Comparison of ENCODE assay signal across 8 mouse cellular contexts in the genomic region with DNA sequence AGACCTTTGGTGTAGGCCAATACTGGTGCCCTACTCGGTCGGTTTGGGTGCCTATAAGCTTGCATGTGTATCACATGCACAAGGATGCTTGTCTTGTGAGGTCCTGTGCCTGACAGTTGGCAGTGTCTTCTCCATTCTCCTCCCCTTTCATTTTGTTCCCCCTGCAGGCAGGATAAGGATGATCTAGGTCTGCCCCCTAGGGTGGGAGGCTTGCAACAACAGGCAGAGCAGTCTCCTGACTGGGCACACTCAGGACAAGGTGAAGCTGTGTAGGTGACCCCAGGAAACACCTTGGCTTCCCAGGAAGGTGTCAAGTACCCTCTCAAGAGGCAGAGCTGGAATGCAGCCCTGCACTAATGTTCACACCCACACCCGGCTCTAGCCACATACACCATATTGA. TPM values are rescaled to one million over a fixed set of nuclear protein-coding genes. Genes with fewer than 3 reads are reported as not detected.
DNase-seq lines count a peak whose midpoint lies in the region; ATAC-seq and TF ChIP-seq lines count a peak whose summit lies in the region.

No protein-coding gene starts in this region.

- DNase-seq in 3T3-L1 (ENCODE audit: low read depth, low spot score) (peak; percentile 66), NIH3T3 (ENCODE audit: low read depth) (peak; percentile 49)
- DNase-seq in cerebellum, postnatal 10 days, result peak; percentile 85
- peak; percentile 51 for DNase-seq in gastrocnemius, postnatal 14 days
- peak; percentile 12 for DNase-seq in limb, embryonic 14.5 days (ENCODE audit: low spot score)
- DNase-seq in naive thymus-derived CD4-positive, alpha-beta T cell, adult 2 months (ENCODE audit: low read depth), result peak; percentile 49
- DNase-seq in splenic B cell, adult 2 months (ENCODE audit: low read depth, low spot score), result peak; percentile 57

- no peaks in the 10 kb centered on the region for H3K9me3 ChIP-seq in intestine, postnatal 0 days (ENCODE audit: control insufficient read depth)
- no peaks in the 10 kb centered on the region for H3K9me3 ChIP-seq in limb, embryonic 14.5 days (ENCODE audit: control insufficient read depth, low read length)

- no peak overlapping the region for H3K9ac ChIP-seq in intestine, postnatal 0 days (ENCODE audit: low read depth, low read length)
- no peak overlapping the region for H3K9ac ChIP-seq in limb, embryonic 14.5 days (ENCODE audit: low read depth, low read length, severe bottlenecking)

- H3K4me3 ChIP-seq in intestine, postnatal 0 days (ENCODE audit: low read depth, low read length), result no peak overlapping the region
- H3K4me3 ChIP-seq in limb, embryonic 14.5 days (replicated peaks; ENCODE audit: low read length), result no peak overlapping the region

- peaks cover 8% of the 10 kb centered on the region; the same call in 1 of the 2 replicates for H3K36me3 ChIP-seq in intestine, postnatal 0 days (ENCODE audit: control insufficient read depth, insufficient read depth)
- peaks cover 17% of the 10 kb centered on the region for H3K36me3 ChIP-seq in limb, embryonic 14.5 days (ENCODE audit: control insufficient read depth, insufficient read depth, low read length)
- peaks cover 2% of the 10 kb centered on the region; the same call in 1 of the 2 replicates for H3K36me3 ChIP-seq in splenic B cell, adult 2 months (ENCODE audit: control insufficient read depth, insufficient read depth, low read length, poor library complexity, severe bottlenecking)

- no peaks in the 10 kb centered on the region for H3K27me3 ChIP-seq in intestine, postnatal 0 days (replicated peaks; ENCODE audit: control insufficient read depth, insufficient read depth, low read length)
- H3K27me3 ChIP-seq in limb, embryonic 14.5 days (ENCODE audit: control insufficient read depth, insufficient read depth, low read length), result no peaks in the 10 kb centered on the region
- no peaks in the 10 kb centered on the region for H3K27me3 ChIP-seq in splenic B cell, adult 2 months (ENCODE audit: control insufficient read depth, insufficient read depth, low read length, poor library complexity, severe bottlenecking)

- intact Hi-C loops in gastrocnemius, postnatal 14 days (cut with DNase I; ENCODE audit: low total_unique reads), result loop anchor here (5.0 kb wide), 1 partner anchor 60 kb away; no protein-coding TSS in a partner anchor

- 66% methylated on average over 3 of the region's 3 CpGs for WGBS in intestine, postnatal 0 days
- 67% methylated on average over 3 of the region's 3 CpGs for WGBS in limb, embryonic 14.5 days

- ATAC-seq in intestine, postnatal 0 days, result peak; percentile 48
- no peak for ATAC-seq in limb, embryonic 14.5 days (ENCODE audit: low FRiP score, low read depth)

- peak; percentile 94 for TF ChIP-seq CTCF in intestine, postnatal 0 days (IDR thresholded peaks at IDR 0.05; ENCODE audit: low read depth)

- H3K27ac ChIP-seq in intestine, postnatal 0 days (ENCODE audit: low read depth, low read length), result no peak overlapping the region
- no peak overlapping the region for H3K27ac ChIP-seq in limb, embryonic 14.5 days (replicated peaks; ENCODE audit: low read depth, low read length)

- TF ChIP-seq POLR2A in limb, embryonic 14.5 days (IDR thresholded peaks at IDR 0.05; ENCODE audit: borderline replicate concordance, extremely low read depth, insufficient read depth, insufficient read length), result no peak

- H3K4me1 ChIP-seq in intestine, postnatal 0 days (replicated peaks; ENCODE audit: control insufficient read depth, insufficient read depth, low read length), result no peaks in the 10 kb centered on the region; the same call in 1 of the 2 replicates
- H3K4me1 ChIP-seq in limb, embryonic 14.5 days (ENCODE audit: control insufficient read depth, insufficient read depth, low read length), result 0 out of 2 replicates have a peak, but pooled peaks cover 2% of the 10 kb centered on the region

- H3K4me2 ChIP-seq in intestine, postnatal 0 days (replicated peaks; ENCODE audit: low read depth), result no peak overlapping the region
- no peak overlapping the region for H3K4me2 ChIP-seq in limb, embryonic 14.5 days (replicated peaks; ENCODE audit: low read depth, low read length, severe bottlenecking)

RNA-seq across cellular contexts. Expression of a gene that starts 24.3 kb away (rescaled TPM):
- total RNA-seq in gastrocnemius, postnatal 14 days (2021), result 10 to 100 TPM; 29.9 to 36.9 TPM
- polyA plus RNA-seq in intestine, postnatal 0 days (2015; fragmentation: Nextera tagmentation; extraction: Ambion mirVana), result 66.7 and 66.9 TPM in 2 replicates
- 59.1 and 77.8 TPM in 2 replicates for polyA plus RNA-seq in limb, embryonic 14.5 days (2012; rRNA removed)
- 81.8 and 94.0 TPM in 2 replicates for polyA plus RNA-seq in limb, embryonic 14.5 days (2014; fragmentation: Nextera tagmentation; extraction: Ambion mirVana)

RNA-seq across cellular contexts. Expression of a gene that starts 27.7 kb away (rescaled TPM):
- total RNA-seq in gastrocnemius, postnatal 14 days (2021), result 10 to 100 TPM; 40.5 to 41.0 TPM
- 56.6 and 59.0 TPM in 2 replicates for polyA plus RNA-seq in intestine, postnatal 0 days (2015; fragmentation: Nextera tagmentation; extraction: Ambion mirVana)
- 59.4 and 62.6 TPM in 2 replicates for polyA plus RNA-seq in limb, embryonic 14.5 days (2012; rRNA removed)
- 52.3 and 53.3 TPM in 2 replicates for polyA plus RNA-seq in limb, embryonic 14.5 days (2014; fragmentation: Nextera tagmentation; extraction: Ambion mirVana)

RNA-seq across cellular contexts. Expression of a gene that starts 41.5 kb away (rescaled TPM):
- total RNA-seq in gastrocnemius, postnatal 14 days (2021), result 1 to 10 TPM; 2.9 to 3.1 TPM
- 54.4 and 57.2 TPM in 2 replicates for polyA plus RNA-seq in intestine, postnatal 0 days (2015; fragmentation: Nextera tagmentation; extraction: Ambion mirVana)
- polyA plus RNA-seq in limb, embryonic 14.5 days (2012; rRNA removed), result 19.2 and 24.6 TPM in 2 replicates
- polyA plus RNA-seq in limb, embryonic 14.5 days (2014; fragmentation: Nextera tagmentation; extraction: Ambion mirVana), result 31.6 and 34.9 TPM in 2 replicates

Comparison
In these comparisons a context has a peak if more than half of its experiments do, and no peak if none do; other contexts are left out.
1. DNase-seq: peak in every context shown above with its lines; median percentile 85 in cerebellum, postnatal 10 days; 66 in 3T3-L1; 57 in splenic B cell, adult 2 months; 51 in gastrocnemius, postnatal 14 days; 49 in NIH3T3; 49 in naive thymus-derived CD4-positive, alpha-beta T cell, adult 2 months; 12 in limb, embryonic 14.5 days.